Mouse (Mus musculus): ENCODE results near the gene Ugcg. TPM values are rescaled to one million over a fixed set of nuclear protein-coding genes. Genes with fewer than 3 reads are reported as not detected.

Gene Ugcg
- polyA plus RNA-seq, 2 experiments = 15.3 to 34.0 TPM

- no peaks in the 10 kb centered on the region for H3K27me3 ChIP-seq (ENCODE audit: control insufficient read depth, insufficient read depth, low read length)
- ATAC-seq (ENCODE audit: low FRiP score, low read depth) (no peak), DNase-seq (ENCODE audit: low spot score) (no peak)
- H3K36me3 ChIP-seq (ENCODE audit: control insufficient read depth, insufficient read depth, low read length) = no peaks in the 10 kb centered on the region
- H3K9ac ChIP-seq (ENCODE audit: low read depth, low read length, severe bottlenecking) = no peak overlapping the region
- 84% methylated on average over 5 of the region's 5 CpGs for WGBS
- no peak overlapping the region for H3K4me3 ChIP-seq (replicated peaks; ENCODE audit: low read length)
- no peak overlapping the region for H3K27ac ChIP-seq (replicated peaks; ENCODE audit: low read depth, low read length)
- no peaks in the 10 kb centered on the region for H3K9me3 ChIP-seq (ENCODE audit: control insufficient read depth, low read length)
- no peaks in the 10 kb centered on the region for H3K4me1 ChIP-seq (ENCODE audit: control insufficient read depth, insufficient read depth, low read length)
- no peak for TF ChIP-seq POLR2A (IDR thresholded peaks at IDR 0.05; ENCODE audit: borderline replicate concordance, extremely low read depth, insufficient read depth, insufficient read length)
- no peak overlapping the region for H3K4me2 ChIP-seq (replicated peaks; ENCODE audit: low read depth, low read length, severe bottlenecking)
These were observed 19.1 kb upstream of the Ugcg start for GRCm38 (mm10) chr4:59169981-59170380.

- Histone ChIP-seq H3K9me3 (ENCODE audit: control insufficient read depth, low read length) (no peaks in the 10 kb centered on the region), H3K27me3 (ENCODE audit: control insufficient read depth, insufficient read depth, low read length) (no peaks in the 10 kb centered on the region), H3K36me3 (ENCODE audit: control insufficient read depth, insufficient read depth, low read length) (no peaks in the 10 kb centered on the region), H3K4me2 (replicated peaks; ENCODE audit: low read depth, low read length, severe bottlenecking) (no peak overlapping the region), H3K27ac (replicated peaks; ENCODE audit: low read depth, low read length) (no peak overlapping the region), H3K9ac (ENCODE audit: low read depth, low read length, severe bottlenecking) (no peak overlapping the region), H3K4me3 (replicated peaks; ENCODE audit: low read length) (no peak overlapping the region), H3K4me1 (ENCODE audit: control insufficient read depth, insufficient read depth, low read length) (no peaks in the 10 kb centered on the region)
- DNase-seq (ENCODE audit: low spot score) (no peak), ATAC-seq (ENCODE audit: low FRiP score, low read depth) (no peak)
- no peak for TF ChIP-seq POLR2A (IDR thresholded peaks at IDR 0.05; ENCODE audit: borderline replicate concordance, extremely low read depth, insufficient read depth, insufficient read length)
- WGBS = 66% methylated on average over 2 of the region's 2 CpGs
These were observed 16.4 kb upstream of the Ugcg start for GRCm38 (mm10) chr4:59172616-59173015.

DNA sequence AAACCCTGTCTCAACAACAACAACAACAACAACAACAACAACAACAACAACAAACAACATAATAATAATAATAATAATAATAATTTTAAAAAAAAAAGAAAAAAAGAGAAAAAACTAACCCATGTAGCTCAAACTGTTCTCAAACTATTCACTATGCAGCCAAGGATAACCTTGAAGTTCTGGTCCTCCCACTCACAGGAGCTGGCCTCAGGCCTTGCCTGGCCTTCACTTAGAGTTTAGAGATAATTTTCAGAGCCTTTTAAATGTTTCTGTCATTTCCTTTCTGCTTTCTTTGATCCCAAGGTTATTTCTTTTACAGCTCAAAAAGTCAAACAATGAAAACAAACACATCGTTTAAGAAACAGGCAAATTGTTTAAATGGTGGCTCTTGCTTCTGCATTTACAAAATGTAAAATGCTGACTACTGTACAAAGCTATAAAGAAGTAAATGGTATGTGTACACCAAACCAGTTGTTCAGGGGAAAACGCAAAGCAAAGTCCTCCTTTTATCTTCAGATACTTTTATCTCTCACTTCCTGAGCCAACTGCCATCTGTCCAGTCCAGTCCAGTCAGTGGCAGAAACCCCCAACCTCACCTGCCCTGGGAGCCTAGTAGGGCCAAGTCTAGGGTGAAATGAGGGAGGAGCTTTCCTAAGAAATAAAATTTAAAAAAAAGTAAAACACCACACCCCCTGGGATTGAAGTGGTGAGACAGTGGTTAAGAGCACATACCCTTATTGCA, 15.7 kb upstream of the Ugcg start:
- no peaks in the 10 kb centered on the region for H3K36me3 ChIP-seq (ENCODE audit: control insufficient read depth, insufficient read depth, low read length)
- ATAC-seq (ENCODE audit: low FRiP score, low read depth) = no peak
- no peaks in the 10 kb centered on the region for H3K9me3 ChIP-seq (ENCODE audit: control insufficient read depth, low read length)
- H3K9ac ChIP-seq (ENCODE audit: low read depth, low read length, severe bottlenecking) = no peak overlapping the region
- H3K4me3 ChIP-seq (replicated peaks; ENCODE audit: low read length) = no peak overlapping the region
- no peaks in the 10 kb centered on the region for H3K4me1 ChIP-seq (ENCODE audit: control insufficient read depth, insufficient read depth, low read length)
- no peak overlapping the region for H3K27ac ChIP-seq (replicated peaks; ENCODE audit: low read depth, low read length)
- no peak for DNase-seq (ENCODE audit: low spot score)
- no peak overlapping the region for H3K4me2 ChIP-seq (replicated peaks; ENCODE audit: low read depth, low read length, severe bottlenecking)
- WGBS = 64% methylated on average over 2 of the region's 2 CpGs
- H3K27me3 ChIP-seq (ENCODE audit: control insufficient read depth, insufficient read depth, low read length) = no peaks in the 10 kb centered on the region
- no peak for TF ChIP-seq POLR2A (IDR thresholded peaks at IDR 0.05; ENCODE audit: borderline replicate concordance, extremely low read depth, insufficient read depth, insufficient read length)

DNA sequence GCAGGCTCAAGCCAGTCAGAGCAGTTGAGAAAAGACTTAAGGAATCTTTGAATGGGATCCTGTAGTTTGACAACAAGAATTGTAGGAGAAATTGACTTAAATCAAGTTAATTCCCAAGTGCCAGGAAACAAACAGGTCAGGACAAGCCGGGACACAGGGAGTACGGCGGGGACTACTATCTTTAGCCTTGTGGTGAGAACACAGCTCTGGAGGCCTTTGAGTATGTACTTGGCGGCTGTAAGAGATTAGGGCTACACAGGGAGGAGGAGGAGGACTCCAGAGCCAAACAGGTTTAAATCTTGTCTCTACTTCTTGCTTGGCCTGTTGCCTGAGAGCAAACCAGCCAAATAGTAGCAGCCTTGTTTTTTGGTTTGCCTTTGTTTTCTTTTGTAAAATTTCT, 14.1 kb upstream of the Ugcg start:
- Histone ChIP-seq H3K9me3 (ENCODE audit: control insufficient read depth, low read length) (no peaks in the 10 kb centered on the region), H3K27ac (replicated peaks; ENCODE audit: low read depth, low read length) (no peak overlapping the region), H3K4me2 (replicated peaks; ENCODE audit: low read depth, low read length, severe bottlenecking) (no peak overlapping the region), H3K4me1 (ENCODE audit: control insufficient read depth, insufficient read depth, low read length) (no peaks in the 10 kb centered on the region), H3K27me3 (ENCODE audit: control insufficient read depth, insufficient read depth, low read length) (no peaks in the 10 kb centered on the region), H3K36me3 (ENCODE audit: control insufficient read depth, insufficient read depth, low read length) (no peaks in the 10 kb centered on the region), H3K9ac (ENCODE audit: low read depth, low read length, severe bottlenecking) (no peak overlapping the region), H3K4me3 (replicated peaks; ENCODE audit: low read length) (no peak overlapping the region)
- 57% methylated on average over 4 of the region's 4 CpGs for WGBS
- no peak for TF ChIP-seq POLR2A (IDR thresholded peaks at IDR 0.05; ENCODE audit: borderline replicate concordance, extremely low read depth, insufficient read depth, insufficient read length)
- no peak for DNase-seq (ENCODE audit: low spot score)
- no peak for ATAC-seq (ENCODE audit: low FRiP score, low read depth)

DNA sequence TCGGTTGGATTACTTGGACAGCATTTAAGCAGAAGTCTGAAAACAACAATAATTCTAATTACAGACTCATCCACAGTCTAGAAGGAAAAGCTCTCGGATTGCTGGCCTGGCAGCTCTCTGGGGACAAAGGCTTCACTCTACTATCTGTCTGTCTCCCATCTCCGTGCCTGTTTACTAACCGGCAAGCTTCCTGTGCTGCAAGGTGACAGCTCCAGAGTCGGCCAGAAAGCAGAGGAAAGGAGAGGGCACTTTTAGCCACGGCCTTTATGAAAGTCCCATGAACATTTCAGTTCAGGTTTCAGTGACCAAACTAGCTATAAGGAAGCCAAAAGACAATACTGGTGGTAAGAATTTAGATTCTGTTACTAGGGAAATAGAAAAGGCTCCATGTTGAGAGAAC, 13.1 kb upstream of the Ugcg start:
- no peak overlapping the region for H3K4me3 ChIP-seq (replicated peaks; ENCODE audit: low read length)
- no peaks in the 10 kb centered on the region for H3K27me3 ChIP-seq (ENCODE audit: control insufficient read depth, insufficient read depth, low read length)
- no peak overlapping the region for H3K4me2 ChIP-seq (replicated peaks; ENCODE audit: low read depth, low read length, severe bottlenecking)
- H3K36me3 ChIP-seq (ENCODE audit: control insufficient read depth, insufficient read depth, low read length) = no peaks in the 10 kb centered on the region
- H3K27ac ChIP-seq (replicated peaks; ENCODE audit: low read depth, low read length) = no peak overlapping the region
- no peak for ATAC-seq (ENCODE audit: low FRiP score, low read depth)
- no peak overlapping the region for H3K9ac ChIP-seq (ENCODE audit: low read depth, low read length, severe bottlenecking)
- TF ChIP-seq POLR2A (IDR thresholded peaks at IDR 0.05; ENCODE audit: borderline replicate concordance, extremely low read depth, insufficient read depth, insufficient read length) = no peak
- WGBS = 61% methylated on average over 6 of the region's 6 CpGs
- no peak for DNase-seq (ENCODE audit: low spot score)
- H3K4me1 ChIP-seq (ENCODE audit: control insufficient read depth, insufficient read depth, low read length) = peaks cover 1% of the 10 kb centered on the region; the same call in 1 of the 2 replicates
- H3K9me3 ChIP-seq (ENCODE audit: control insufficient read depth, low read length) = no peaks in the 10 kb centered on the region
